Mouse (Mus musculus): Measurements from ENCODE around the gene Chl1.

DNA sequence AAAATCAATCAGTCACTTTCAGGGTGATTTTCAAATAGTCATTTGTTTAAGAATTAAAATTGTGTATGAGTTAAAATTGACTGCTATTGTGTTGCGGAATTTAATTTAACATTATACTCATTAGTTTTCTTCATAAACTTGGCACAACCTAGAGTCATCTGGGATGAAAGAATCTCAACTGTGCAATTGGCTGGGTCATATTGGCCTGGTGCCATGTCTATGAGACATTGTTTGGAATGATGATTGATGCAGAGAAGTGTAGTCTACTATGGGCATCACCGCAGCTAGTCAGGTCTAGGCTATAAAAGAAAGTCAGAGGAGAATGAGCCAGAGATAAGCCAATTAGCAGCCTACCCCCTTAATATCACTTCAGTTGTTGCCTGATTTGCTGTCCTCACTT is 148.8 kb downstream of the Chl1 start:
- TF ChIP-seq CHD2 (IDR thresholded peaks at IDR 0.05; ENCODE audit: low read depth, low read length) (no peak), MAFK (IDR thresholded peaks at IDR 0.05; ENCODE audit: insufficient read depth, low read depth, low read length) (no peak)

Data from ES-E14 (cell line).